Mouse (Mus musculus): Measurements from ENCODE around the gene Mapkap1. TPM values are rescaled to one million over a fixed set of nuclear protein-coding genes. Genes with fewer than 3 reads are reported as not detected.

The Mapkap1 gene
- polyA plus RNA-seq, 1 experiment from 2014 or later = 108 TPM

GRCm38 (mm10) chr2:34509856-34510255, 103.3 kb downstream of the Mapkap1 start:
- DNase-seq (ENCODE audit: low spot score) (no peak), ATAC-seq (ENCODE audit: insufficient read depth, low FRiP score, low TSS enrichment) (no peak)
- H3K4me3 ChIP-seq (ENCODE audit: low read depth, low read length) = no peak overlapping the region
- no peaks in the 10 kb centered on the region for H3K9me3 ChIP-seq (ENCODE audit: control insufficient read depth, low read length)
- H3K9ac ChIP-seq (ENCODE audit: low read length) = no peak overlapping the region
- H3K27ac ChIP-seq (ENCODE audit: low read depth, low read length) = no peak overlapping the region
- H3K4me2 ChIP-seq (ENCODE audit: low read depth) = no peak overlapping the region
- no peaks in the 10 kb centered on the region for H3K27me3 ChIP-seq (ENCODE audit: control insufficient read depth, insufficient read depth, low read length)
- no peaks in the 10 kb centered on the region for H3K4me1 ChIP-seq (ENCODE audit: control insufficient read depth, insufficient read depth, low read length)
- whole genome bisulfite sequencing = 89% methylated on average over 5 of the region's 5 CpGs
- no peaks in the 10 kb centered on the region for H3K36me3 ChIP-seq (ENCODE audit: control insufficient read depth, insufficient read depth, low read length)

- WGBS = 88% methylated on average over 5 of the region's 5 CpGs
These were observed 108.7 kb downstream of the Mapkap1 start for GRCm38 (mm10) chr2:34515263-34515662.

GRCm38 (mm10) chr2:34518083-34518482, 111.5 kb downstream of the Mapkap1 start:
- 74% methylated on average over 2 of the region's 2 CpGs for WGBS
- no peaks in the 10 kb centered on the region for H3K27me3 ChIP-seq (ENCODE audit: control insufficient read depth, insufficient read depth, low read length)
- no peak overlapping the region for H3K4me2 ChIP-seq (ENCODE audit: low read depth)
- ATAC-seq (ENCODE audit: insufficient read depth, low FRiP score, low TSS enrichment) (no peak), DNase-seq (ENCODE audit: low spot score) (no peak)
- no peak overlapping the region for H3K27ac ChIP-seq (ENCODE audit: low read depth, low read length)
- H3K9me3 ChIP-seq (ENCODE audit: control insufficient read depth, low read length) = no peaks in the 10 kb centered on the region
- H3K9ac ChIP-seq (ENCODE audit: low read length) = no peak overlapping the region
- H3K4me1 ChIP-seq (ENCODE audit: control insufficient read depth, insufficient read depth, low read length) = no peaks in the 10 kb centered on the region
- no peak overlapping the region for H3K4me3 ChIP-seq (ENCODE audit: low read depth, low read length)
- H3K36me3 ChIP-seq (ENCODE audit: control insufficient read depth, insufficient read depth, low read length) = no peaks in the 10 kb centered on the region

More at GRCm38 (mm10) chr2:34515263-34515662, 108.7 kb downstream of the Mapkap1 start:
- Histone ChIP-seq H3K36me3 (ENCODE audit: control insufficient read depth, insufficient read depth, low read length) (no peaks in the 10 kb centered on the region), H3K4me3 (ENCODE audit: low read depth, low read length) (no peak overlapping the region), H3K27me3 (ENCODE audit: control insufficient read depth, insufficient read depth, low read length) (no peaks in the 10 kb centered on the region), H3K4me2 (ENCODE audit: low read depth) (no peak overlapping the region), H3K9ac (ENCODE audit: low read length) (no peak overlapping the region), H3K9me3 (ENCODE audit: control insufficient read depth, low read length) (no peaks in the 10 kb centered on the region), H3K4me1 (ENCODE audit: control insufficient read depth, insufficient read depth, low read length) (no peaks in the 10 kb centered on the region), H3K27ac (ENCODE audit: low read depth, low read length) (no peak overlapping the region)
- ATAC-seq (ENCODE audit: insufficient read depth, low FRiP score, low TSS enrichment) (no peak), DNase-seq (ENCODE audit: low spot score) (no peak)

GRCm38 (mm10) chr2:34518526-34518925, 112.0 kb downstream of the Mapkap1 start:
- no peaks in the 10 kb centered on the region for H3K36me3 ChIP-seq (ENCODE audit: control insufficient read depth, insufficient read depth, low read length)
- H3K27me3 ChIP-seq (ENCODE audit: control insufficient read depth, insufficient read depth, low read length) = no peaks in the 10 kb centered on the region
- H3K9me3 ChIP-seq (ENCODE audit: control insufficient read depth, low read length) = no peaks in the 10 kb centered on the region
- ATAC-seq (ENCODE audit: insufficient read depth, low FRiP score, low TSS enrichment) = no peak
- no peaks in the 10 kb centered on the region for H3K4me1 ChIP-seq (ENCODE audit: control insufficient read depth, insufficient read depth, low read length)
- no peak overlapping the region for H3K4me2 ChIP-seq (ENCODE audit: low read depth)
- no peak overlapping the region for H3K4me3 ChIP-seq (ENCODE audit: low read depth, low read length)
- no peak overlapping the region for H3K27ac ChIP-seq (ENCODE audit: low read depth, low read length)
- no peak overlapping the region for H3K9ac ChIP-seq (ENCODE audit: low read length)
- no peak for DNase-seq (ENCODE audit: low spot score)
- 90% methylated on average over 5 of the region's 5 CpGs for WGBS

- ATAC-seq (ENCODE audit: insufficient read depth, low FRiP score, low TSS enrichment) (no peak), DNase-seq (ENCODE audit: low spot score) (peak; percentile 59)
- H3K36me3 ChIP-seq (ENCODE audit: control insufficient read depth, insufficient read depth, low read length) = no peaks in the 10 kb centered on the region
- H3K4me2 ChIP-seq (ENCODE audit: low read depth) = no peak overlapping the region
- H3K4me1 ChIP-seq (ENCODE audit: control insufficient read depth, insufficient read depth, low read length) = no peaks in the 10 kb centered on the region
- no peaks in the 10 kb centered on the region for H3K9me3 ChIP-seq (ENCODE audit: control insufficient read depth, low read length)
- no peak overlapping the region for H3K27ac ChIP-seq (ENCODE audit: low read depth, low read length)
- no peak overlapping the region for H3K4me3 ChIP-seq (ENCODE audit: low read depth, low read length)
- no peak overlapping the region for H3K9ac ChIP-seq (ENCODE audit: low read length)
- no peaks in the 10 kb centered on the region for H3K27me3 ChIP-seq (ENCODE audit: control insufficient read depth, insufficient read depth, low read length)
- 53% methylated on average over 6 of the region's 6 CpGs for WGBS
These were observed 113.0 kb downstream of the Mapkap1 start for GRCm38 (mm10) chr2:34519525-34519924.

GRCm38 (mm10) chr2:34521384-34521783, 114.8 kb downstream of the Mapkap1 start:
- Histone ChIP-seq H3K4me1 (ENCODE audit: control insufficient read depth, insufficient read depth, low read length) (no peaks in the 10 kb centered on the region), H3K4me3 (ENCODE audit: low read depth, low read length) (no peak overlapping the region), H3K9ac (ENCODE audit: low read length) (no peak overlapping the region), H3K36me3 (ENCODE audit: control insufficient read depth, insufficient read depth, low read length) (no peaks in the 10 kb centered on the region), H3K4me2 (ENCODE audit: low read depth) (no peak overlapping the region), H3K27ac (ENCODE audit: low read depth, low read length) (no peak overlapping the region), H3K9me3 (ENCODE audit: control insufficient read depth, low read length) (no peaks in the 10 kb centered on the region), H3K27me3 (ENCODE audit: control insufficient read depth, insufficient read depth, low read length) (no peaks in the 10 kb centered on the region)
- ATAC-seq (ENCODE audit: insufficient read depth, low FRiP score, low TSS enrichment) = no peak
- DNase-seq (ENCODE audit: low spot score) = no peak
- 95% methylated on average over 3 of the region's 3 CpGs for WGBS

GRCm38 (mm10) chr2:34526527-34527371, 120.2 kb downstream of the Mapkap1 start:
- H3K4me1 ChIP-seq (ENCODE audit: control insufficient read depth, insufficient read depth, low read length) = no peaks in the 10 kb centered on the region
- no peak for DNase-seq (ENCODE audit: low spot score)
- no peak overlapping the region for H3K4me3 ChIP-seq (ENCODE audit: low read depth, low read length)
- WGBS = 63% methylated on average over 15 of the region's 15 CpGs
- H3K36me3 ChIP-seq (ENCODE audit: control insufficient read depth, insufficient read depth, low read length) = no peaks in the 10 kb centered on the region
- no peak for ATAC-seq (ENCODE audit: insufficient read depth, low FRiP score, low TSS enrichment)
- no peak overlapping the region for H3K27ac ChIP-seq (ENCODE audit: low read depth, low read length)
- no peak overlapping the region for H3K4me2 ChIP-seq (ENCODE audit: low read depth)
- no peaks in the 10 kb centered on the region for H3K27me3 ChIP-seq (ENCODE audit: control insufficient read depth, insufficient read depth, low read length)
- no peaks in the 10 kb centered on the region for H3K9me3 ChIP-seq (ENCODE audit: control insufficient read depth, low read length)
- H3K9ac ChIP-seq (ENCODE audit: low read length) = no peak overlapping the region

GRCm38 (mm10) chr2:34528491-34528890, 121.9 kb downstream of the Mapkap1 start:
- Histone ChIP-seq H3K4me1 (ENCODE audit: control insufficient read depth, insufficient read depth, low read length) (no peaks in the 10 kb centered on the region), H3K4me3 (ENCODE audit: low read depth, low read length) (no peak overlapping the region), H3K27me3 (ENCODE audit: control insufficient read depth, insufficient read depth, low read length) (no peaks in the 10 kb centered on the region), H3K4me2 (ENCODE audit: low read depth) (no peak overlapping the region), H3K36me3 (ENCODE audit: control insufficient read depth, insufficient read depth, low read length) (no peaks in the 10 kb centered on the region), H3K9ac (ENCODE audit: low read length) (no peak overlapping the region), H3K9me3 (ENCODE audit: control insufficient read depth, low read length) (no peaks in the 10 kb centered on the region), H3K27ac (ENCODE audit: low read depth, low read length) (no peak overlapping the region)
- ATAC-seq (ENCODE audit: insufficient read depth, low FRiP score, low TSS enrichment) (no peak), DNase-seq (ENCODE audit: low spot score) (no peak)

GRCm38 (mm10) chr2:34530042-34530441, 123.5 kb downstream of the Mapkap1 start:
- Histone ChIP-seq H3K4me3 (ENCODE audit: low read depth, low read length) (no peak overlapping the region), H3K4me2 (ENCODE audit: low read depth) (no peak overlapping the region), H3K27me3 (ENCODE audit: control insufficient read depth, insufficient read depth, low read length) (no peaks in the 10 kb centered on the region), H3K36me3 (ENCODE audit: control insufficient read depth, insufficient read depth, low read length) (no peaks in the 10 kb centered on the region), H3K9ac (ENCODE audit: low read length) (no peak overlapping the region), H3K27ac (ENCODE audit: low read depth, low read length) (no peak overlapping the region), H3K9me3 (ENCODE audit: control insufficient read depth, low read length) (no peaks in the 10 kb centered on the region), H3K4me1 (ENCODE audit: control insufficient read depth, insufficient read depth, low read length) (no peaks in the 10 kb centered on the region)
- ATAC-seq (ENCODE audit: insufficient read depth, low FRiP score, low TSS enrichment) (no peak), DNase-seq (ENCODE audit: low spot score) (peak; percentile 39)
- WGBS = 18% methylated on average over 3 of the region's 3 CpGs

Measured in neural tube, embryonic 11.5 days (tissue).